Mouse (Mus musculus) thymus, postnatal 10 days (tissue): ENCODE results near the gene Sh3rf1.

Experiments
- DNase-seq, 2 experiments: peaks; one replicate each; pipeline ENCODE4 v3.0.0; 2021; ENCODE audit warnings: low spot score in 2 of 2

Sh3rf1 gene

DNA sequence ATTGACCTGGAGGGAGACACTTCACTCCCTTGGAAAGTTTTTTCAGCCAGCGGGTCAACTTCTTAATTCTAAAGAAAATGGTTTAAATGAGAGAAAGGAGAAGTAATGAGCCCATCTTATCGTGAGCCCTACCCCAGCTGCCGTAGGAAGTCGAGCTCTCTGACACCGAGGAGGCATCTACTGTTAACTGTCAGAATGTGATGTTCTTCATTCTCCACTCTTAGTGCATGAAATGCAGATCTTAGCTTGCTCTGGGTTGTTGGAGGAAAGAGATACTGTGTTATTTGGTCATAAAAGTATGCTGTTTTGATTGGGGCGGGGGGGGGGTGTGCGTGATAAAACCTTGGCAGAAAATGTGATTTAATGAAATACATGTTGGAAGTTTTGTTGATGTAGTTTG, 62.7 kb downstream of the Sh3rf1 start:
- DNase-seq: no peak

DNA sequence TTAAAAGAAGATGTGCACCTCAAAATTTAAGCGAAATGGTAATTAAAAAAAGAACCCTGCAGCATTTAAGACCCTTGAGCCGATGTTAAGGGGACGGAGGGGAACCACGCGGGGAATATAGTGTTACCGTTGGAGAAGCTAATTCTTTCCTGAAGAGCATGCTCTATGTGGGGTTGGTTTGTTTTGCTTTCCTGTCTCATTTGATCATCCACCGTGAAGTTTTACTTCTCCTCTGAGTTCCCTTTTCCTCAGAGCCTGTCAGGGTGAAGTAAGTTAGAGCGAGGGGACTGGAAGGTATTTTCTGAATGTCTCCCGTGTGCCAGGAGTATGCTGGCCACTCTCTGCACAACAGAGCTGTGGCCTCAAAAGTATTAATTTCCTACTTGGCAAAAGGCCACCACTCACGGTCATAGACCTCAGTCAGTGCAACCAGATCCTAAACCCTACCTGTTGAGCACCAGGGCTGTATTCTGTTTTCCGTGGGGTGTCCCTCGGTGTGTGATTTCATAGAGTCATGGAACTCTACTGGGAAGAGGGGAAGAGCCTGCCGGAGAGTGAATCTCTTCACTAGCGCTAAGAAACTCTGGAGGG, 63.2 kb downstream of the Sh3rf1 start:
- DNase-seq: no peak

- no peak for DNase-seq
Observed at GRCm38 (mm10) chr8:61288006-61288566, 64.4 kb downstream of the Sh3rf1 start.

DNA sequence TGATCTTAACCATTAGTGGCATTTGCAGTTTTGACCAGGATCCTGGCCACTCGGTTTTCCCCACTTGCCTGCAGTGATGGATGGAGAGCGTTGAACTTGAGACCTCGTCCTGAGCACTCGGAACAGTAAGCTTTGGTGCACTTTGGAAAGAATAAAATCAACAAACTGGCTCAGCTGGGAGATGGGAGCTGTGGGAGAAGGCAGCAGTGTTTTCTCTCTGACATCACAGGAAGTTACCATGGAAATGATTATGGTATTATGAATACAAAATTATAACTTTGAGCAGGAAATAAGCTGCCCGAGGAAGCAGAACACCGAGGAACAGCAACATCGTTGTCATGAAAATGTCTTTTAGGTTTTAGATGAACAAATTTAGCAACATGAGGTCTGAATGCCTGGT, 65.0 kb downstream of the Sh3rf1 start:
- no peak for DNase-seq

GRCm38 (mm10) chr8:61295040-61295439, 71.4 kb downstream of the Sh3rf1 start:
- no peak for DNase-seq

- no peak for DNase-seq
Observed at GRCm38 (mm10) chr8:61295441-61295840, 71.8 kb downstream of the Sh3rf1 start.

DNA sequence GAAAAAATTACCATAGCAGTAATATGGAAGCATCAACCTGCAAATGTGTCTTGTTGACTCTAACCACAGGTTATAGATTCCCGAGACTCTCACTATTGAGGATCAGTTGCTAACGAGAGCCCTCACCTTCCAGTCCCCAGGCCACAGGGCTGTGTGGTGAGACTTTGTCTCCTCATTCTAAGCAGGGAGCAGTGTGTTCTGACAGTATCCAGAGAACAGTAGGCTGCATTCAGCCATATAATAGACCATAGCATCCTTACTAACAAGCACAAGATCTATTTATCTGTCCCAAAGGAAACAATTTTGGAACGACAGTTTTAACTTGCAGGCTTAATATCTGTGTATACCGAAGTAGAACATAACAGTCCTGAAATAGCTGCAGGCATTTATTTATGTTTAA, 75.2 kb downstream of the Sh3rf1 start:
- DNase-seq: no peak

GRCm38 (mm10) chr8:61301298-61302028, 77.8 kb downstream of the Sh3rf1 start:
- no peak for DNase-seq

DNA sequence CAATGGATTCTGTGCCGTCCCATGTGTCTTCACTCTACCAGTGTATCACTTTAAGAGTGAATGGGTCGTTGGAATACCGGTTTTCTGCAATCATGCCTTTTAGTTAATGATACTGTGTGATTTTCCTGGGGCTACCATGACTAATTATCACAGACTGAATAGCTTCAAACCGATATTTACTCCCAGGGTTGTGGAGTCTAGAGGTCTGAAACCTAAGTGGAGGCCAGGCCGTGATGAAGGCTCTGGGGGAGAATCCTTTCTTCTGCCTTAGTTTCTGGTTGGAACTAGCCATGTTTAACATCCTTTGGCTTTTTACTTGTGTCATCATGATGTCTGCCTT, 78.3 kb downstream of the Sh3rf1 start:
- no peak for DNase-seq

- DNase-seq: no peak
Observed at GRCm38 (mm10) chr8:61305451-61306070, 81.9 kb downstream of the Sh3rf1 start.

DNA sequence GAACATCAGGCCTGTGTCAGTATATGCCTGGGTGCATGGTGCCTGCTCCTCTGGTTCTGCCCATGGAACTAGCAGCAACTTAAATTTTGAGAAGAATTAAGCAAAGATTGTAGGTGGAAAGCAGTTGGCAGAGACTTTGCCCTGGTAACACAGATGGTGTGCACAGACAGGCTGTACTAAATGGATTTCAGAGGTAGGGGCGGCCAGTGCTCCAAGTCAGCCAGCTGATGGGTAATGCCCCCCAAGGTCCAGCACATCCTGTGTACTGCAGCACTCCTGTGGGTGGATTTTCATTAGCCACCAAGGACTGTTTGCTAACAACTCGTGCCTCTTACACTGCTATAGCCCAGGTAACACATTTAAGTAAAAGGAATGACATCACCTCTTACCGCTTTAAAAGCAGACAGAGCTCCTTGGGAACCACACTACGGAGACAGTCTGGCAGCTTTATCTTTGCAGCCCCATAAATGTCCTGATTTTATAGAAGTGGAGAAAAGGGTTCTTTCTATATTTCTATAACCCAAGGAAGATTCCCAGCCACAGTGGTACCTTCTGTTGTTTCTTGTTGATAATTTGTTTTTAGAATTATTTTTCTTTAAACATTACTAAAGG, 82.9 kb downstream of the Sh3rf1 start:
- DNase-seq: no peak

GRCm38 (mm10) chr8:61308896-61309295, 85.2 kb downstream of the Sh3rf1 start:
- DNase-seq: no peak

- no peak for DNase-seq
Observed at GRCm38 (mm10) chr8:61309530-61310402, 86.1 kb downstream of the Sh3rf1 start.

GRCm38 (mm10) chr8:61310403-61310871, 86.8 kb downstream of the Sh3rf1 start:
- no peak for DNase-seq

- no peak for DNase-seq
Observed at GRCm38 (mm10) chr8:61313016-61313415, 89.3 kb downstream of the Sh3rf1 start.

DNA sequence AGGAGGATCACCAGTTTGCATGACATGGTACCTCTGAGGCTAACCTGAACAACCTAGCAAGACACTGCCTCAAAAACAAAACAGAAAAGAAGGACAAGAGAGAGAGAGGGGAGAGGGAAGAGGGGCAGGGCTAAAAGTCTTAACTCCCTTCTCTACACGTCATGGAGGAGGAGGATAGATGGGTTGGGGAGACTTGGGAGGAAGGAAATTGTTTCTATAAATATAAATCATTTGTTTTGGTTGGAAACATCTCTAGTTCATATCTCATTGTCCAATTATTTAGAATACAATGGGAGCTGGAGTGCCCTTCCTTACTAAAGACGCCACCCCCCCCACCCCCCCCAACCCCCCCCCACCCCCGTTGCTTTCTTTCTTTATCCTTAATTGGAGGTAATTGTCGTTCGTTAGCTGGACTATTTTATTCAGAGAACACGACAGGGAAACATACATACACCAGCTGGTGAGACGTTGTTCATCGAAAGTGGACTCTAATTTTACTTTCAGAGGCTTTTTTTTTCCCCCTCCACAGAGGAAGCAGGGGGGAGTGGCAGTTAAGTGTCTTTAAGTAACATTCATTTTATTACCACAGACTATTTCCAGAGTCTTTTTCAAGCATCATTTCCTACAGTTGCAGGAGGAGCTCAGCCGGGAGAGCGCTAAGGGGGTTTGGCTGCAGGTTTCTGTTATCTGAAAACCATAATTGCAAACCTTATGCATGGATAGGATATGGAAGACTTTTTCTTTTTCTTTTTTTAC, 92.5 kb downstream of the Sh3rf1 start:
- DNase-seq: no peak

DNA sequence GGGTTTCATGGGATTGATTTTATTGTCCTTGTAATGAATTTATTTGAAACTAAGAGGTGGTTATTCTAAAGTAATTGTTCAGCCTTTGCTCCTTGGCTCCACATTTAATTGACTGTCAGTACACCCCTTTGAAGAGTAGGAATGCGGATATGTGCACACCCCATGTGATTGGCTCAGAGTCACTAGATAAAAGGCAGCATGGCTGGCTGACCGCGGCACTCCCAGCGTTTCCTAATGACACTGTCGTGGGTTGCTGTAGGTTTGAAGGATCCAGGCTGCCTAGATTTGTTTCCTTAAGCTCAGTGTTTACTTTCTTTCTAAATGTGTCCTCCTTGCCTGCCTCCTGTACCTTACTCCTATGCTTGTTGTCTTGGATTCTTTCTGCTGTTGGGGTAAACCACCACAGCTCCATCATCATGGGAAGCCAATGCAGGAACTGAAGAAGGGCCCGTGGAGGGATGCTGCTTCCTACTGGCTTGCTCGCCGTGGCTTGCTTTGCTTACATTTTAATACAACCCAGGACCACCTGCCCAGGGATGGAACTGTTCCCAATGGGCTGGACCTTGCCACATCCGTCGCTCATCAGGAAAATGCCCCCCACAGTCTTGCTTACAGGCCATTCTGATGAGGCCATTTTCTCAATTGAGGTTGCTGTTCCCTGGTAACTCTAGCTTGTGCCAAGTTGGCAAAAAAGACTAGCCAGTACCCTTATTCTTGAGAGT, 93.3 kb downstream of the Sh3rf1 start:
- no peak for DNase-seq

- no peak for DNase-seq
Observed at GRCm38 (mm10) chr8:61317535-61318136, 94.0 kb downstream of the Sh3rf1 start.

DNA sequence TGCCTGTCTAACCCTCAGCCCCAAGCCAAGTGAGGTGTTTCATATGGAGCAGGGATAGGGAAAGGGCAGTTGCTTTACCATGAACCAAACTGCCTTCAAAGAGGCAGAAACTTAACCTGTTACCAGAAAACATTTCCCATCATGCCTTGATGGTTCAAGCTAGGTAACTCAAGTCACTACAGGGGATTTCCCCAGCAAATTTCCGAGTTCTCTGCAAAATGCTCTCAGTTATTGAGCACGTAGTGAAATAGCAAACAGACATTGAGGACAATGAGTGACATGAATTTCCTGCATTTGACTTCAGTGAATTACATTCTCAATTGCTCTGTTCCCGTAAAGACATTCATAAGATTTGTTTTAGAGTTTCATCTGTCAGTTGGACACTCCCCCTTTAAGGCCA, 97.5 kb downstream of the Sh3rf1 start:
- DNase-seq: no peak

DNA sequence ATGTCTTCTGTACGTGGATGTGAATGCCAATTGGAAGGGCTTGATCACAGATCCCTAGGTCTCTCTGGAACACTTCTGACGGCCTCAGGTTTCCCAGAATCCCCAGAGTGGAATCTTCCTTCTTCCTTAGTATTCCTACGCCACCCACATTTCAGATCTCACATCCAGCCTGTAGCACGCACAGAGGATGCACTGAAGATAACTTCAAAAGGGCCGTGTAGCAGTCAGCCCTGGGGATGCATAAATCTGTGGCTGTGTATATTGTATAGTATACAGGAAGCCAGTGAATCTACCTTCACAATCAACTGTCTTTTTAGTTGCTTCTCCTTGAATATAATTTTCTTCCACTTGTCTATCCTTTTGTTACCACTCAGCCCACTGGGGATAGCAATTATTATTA, 98.1 kb downstream of the Sh3rf1 start:
- no peak for DNase-seq
